Mouse (Mus musculus) lung, postnatal 36 days (tissue): ENCODE results near the gene Coro7.
A peak's percentile ranks its signal among the peaks of the same experiment; 100 is the strongest.
"Not testable (repeated sequence)": the region's sequence is repeated elsewhere in the genome, so short reads cannot be mapped to it uniquely, and the experiment has no call there.

Source experiments
- DNase-seq: peaks from one replicate; pipeline ENCODE4 v3.0.0; 2022; ENCODE audit warnings: mixed read lengths

Gene Coro7

DNA sequence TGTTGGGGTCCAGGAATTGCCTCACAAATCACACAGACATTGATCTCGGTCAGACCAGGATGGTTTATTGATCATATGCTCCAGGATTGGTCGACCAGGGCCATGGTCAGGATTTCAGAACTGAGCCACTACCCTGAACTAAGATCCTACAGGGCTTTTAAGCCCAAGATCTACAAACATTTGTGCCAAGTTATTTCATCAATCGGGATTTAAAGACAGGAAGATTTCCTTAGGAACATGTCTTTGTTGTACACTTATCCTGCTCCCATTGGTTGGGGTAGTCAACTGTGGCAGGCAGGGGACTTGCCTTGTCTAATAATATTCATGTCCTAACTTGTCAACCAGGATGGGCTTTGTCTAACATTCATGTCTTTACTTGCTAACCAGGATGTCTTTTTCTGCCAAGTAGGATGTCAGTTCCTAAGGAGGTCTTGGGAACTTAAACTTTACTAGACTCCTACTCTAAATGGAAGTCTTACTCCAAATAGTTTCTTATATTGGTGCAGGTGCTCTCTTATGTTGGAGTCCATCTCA lies 1.4 kb upstream of the Coro7 start:
- DNase-seq: not testable (repeated sequence)

DNA sequence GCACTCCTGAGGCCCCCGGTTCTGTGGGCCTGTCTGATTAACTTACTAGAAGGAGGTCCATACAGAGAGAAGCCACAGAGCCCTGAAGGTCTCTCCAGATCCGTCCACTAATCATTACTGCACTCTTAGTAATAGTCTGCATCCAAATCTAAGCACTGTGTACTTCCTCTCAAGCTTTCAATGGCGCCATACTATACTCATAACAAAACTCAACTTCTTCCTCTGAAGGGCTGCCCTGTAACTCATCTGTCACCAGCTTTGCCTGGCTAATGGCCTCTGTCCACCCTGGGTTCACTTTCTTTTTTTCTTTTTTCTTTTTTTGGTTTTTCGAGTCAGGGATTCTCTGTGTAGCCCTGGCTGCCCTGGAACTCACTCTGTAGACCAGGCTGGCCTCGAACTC lies 1.5 kb downstream of the Coro7 start:
- DNase-seq: no peak

DNA sequence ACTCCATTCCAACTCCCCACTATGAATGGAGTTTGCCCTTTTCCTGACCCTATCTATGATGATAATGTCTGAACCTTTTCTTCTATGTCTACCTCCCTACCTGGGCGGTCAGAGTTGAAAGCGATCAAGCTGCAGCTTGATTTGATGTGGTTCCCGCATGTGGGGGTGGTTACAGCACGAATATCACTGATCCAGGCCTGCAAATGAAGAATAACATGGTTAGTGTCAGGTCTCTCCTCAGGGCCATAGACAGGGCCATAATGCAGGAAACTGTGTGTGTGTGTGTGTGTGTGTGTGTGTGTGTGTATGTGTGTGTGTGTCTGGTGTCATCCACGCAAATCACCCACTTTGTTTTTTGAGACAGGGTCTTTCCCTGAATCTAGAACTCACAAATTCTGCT lies 2.7 kb downstream of the Coro7 start:
- no peak for DNase-seq

DNA sequence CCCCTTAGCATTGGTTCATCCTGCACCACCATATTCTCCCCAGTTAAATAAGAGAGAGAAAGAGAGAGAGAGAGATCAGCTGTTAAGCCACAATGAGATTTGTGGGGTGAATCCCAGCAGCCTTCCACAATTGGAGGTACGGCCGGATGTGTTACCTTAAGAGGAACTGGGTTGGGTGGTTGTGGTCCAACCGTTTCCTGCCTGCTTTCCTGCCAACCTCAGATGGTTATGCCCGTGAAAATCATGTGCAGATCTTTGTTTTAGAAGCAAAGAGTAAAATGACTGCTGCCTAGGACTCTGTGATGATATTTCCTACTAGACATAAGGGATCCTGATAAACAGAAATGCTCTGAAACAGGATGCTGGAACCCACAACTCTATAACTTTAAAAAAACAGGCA lies 5.5 kb downstream of the Coro7 start:
- DNase-seq: peak; percentile 19

DNA sequence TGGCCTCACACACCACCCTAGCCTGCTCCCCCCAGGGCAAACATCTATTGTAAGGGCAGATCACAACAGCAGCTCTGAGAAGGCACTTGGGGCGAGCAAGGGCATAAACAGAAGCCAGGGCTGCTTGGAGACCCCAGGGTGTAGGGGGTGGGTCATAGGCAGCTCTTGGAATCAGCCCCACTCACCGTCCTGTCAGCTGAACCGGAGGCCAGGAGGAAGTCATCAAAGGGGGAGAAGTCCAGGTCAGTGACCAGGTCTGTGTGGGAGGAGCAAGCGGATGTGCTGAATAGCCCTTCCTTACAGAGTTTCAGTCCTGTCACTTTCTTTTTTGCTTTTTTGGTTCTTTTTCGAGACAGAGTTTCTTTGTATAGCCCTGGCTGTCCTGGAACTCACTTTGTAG lies 9.3 kb downstream of the Coro7 start:
- no peak for DNase-seq

DNA sequence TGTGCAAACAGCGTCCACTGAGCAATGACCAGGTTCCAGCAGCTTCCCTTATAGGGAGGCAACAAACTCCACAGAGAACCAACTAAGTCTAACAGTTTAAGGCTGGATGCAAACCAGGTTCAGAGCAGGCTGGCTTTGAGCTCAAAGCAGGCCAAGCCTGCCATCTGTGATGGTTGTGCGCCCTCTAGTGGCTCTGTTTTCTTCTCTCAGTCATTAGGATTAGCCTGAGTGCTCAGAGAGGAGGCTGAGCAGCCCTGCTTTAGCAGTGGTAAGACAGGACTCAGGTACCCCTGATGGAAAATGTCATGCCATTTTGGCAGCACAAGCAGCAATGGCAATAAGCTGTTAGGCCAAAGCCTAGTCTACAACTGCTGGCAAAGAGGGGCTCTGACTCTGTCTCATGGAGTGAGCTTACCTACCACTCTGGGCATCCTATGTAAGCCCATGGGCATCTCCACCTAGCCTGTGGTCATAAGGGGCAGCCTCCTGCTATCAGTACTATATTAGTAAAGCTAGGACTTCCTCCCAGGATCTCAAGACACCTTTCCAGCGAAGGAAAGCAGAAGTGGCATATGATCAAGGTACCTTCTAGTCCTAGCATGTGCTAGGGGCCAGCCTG lies 12.3 kb downstream of the Coro7 start:
- DNase-seq: peak; percentile 95

DNA sequence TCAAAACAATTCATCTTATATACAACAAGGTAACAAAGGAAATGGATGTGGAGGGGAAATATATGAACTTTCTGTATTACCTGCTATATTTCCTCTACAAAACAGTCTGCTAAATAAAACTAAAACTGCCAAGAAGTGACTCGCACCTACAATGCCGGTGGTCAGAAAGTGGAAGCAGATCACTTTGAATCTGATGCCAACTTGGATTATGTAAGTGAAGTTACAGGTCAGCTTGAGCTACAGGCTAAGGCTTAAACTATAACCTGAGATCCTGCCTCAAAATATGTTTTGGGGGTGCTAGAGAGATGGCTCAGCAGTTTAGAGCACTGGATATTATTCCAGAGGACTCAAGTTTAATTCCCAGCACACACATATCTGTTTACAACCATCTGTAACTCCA lies 13.9 kb downstream of the Coro7 start:
- DNase-seq: no peak

DNA sequence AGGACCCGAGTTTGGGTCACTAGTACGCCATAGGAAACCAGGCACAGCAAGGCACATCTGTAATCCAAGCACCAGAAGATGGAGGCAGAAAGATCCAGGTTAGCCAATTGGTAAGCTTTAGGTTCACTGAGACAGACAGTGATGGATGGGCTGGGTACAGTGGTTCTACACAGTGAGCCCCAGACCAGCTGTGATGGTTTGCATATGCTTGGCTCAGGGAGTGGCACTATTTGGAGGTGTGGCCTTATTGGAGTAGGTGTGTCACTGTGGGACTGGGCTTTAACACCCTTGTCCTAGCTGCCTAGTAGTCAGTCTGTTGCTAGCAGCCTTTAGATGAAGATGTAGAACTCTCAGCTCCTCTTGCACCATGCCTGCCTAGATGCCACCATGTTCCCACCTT lies 15.8 kb downstream of the Coro7 start:
- DNase-seq: no peak

DNA sequence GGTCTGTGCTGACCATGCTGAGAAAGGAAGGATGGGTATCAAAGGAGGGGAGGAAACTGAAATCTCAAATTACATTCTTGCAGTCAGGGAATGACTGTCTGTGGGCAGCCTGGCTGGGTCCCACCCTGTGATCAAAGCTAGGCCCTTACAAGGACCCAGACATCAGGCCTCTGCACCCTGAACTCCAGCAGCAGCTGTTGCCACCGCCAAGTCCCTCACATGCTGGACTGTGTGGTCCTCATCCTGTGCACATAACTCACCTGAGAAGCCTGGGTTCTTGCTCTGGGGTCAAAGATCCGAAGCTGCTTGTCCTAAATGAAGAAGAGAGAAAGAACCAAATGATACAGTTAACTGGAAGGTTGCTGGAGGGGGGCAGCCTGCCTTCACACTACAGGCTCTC lies 18.0 kb downstream of the Coro7 start:
- no peak for DNase-seq

DNA sequence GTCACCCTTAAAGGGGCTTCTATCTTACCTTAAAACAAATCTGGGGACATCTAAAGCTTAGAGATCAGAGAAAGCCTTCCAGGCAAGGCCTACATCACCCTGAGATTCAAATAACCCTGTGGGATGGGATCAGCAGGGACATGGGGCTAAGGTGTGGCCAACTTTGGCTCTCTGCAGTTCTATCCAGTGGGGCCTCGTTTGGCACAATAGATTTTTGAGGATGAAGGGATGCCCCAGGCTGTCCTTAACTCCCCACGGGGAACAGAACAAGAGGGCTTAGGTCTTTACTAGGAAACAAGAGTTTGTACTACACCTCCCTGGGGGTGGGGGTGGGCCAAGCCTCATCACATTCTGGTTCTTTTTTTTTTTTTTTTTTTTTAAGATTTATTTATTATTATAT lies 20.3 kb downstream of the Coro7 start:
- no peak for DNase-seq

DNA sequence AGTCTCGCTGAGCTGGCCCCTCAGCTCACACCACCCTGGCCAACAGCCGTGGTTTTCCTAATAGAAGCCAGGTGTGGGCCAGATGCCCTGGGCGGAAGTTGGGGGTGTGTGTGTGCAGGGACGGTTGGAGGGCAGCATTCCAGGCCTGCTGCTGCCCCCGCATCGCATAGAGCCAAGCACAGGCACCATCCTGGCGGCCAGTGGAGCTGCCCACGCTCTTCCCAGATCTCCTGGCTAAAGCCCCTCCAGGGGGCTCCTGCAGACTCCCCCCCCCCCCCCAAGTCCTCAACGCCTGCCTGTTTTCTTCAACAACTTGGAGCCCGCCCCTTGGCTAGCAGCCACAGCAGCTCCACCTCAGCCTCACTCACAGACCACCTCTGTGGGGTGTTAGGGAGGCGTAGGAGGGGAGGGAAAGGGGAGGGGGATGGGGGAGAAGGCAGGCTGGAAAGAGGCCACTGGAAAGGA lies 20.8 kb downstream of the Coro7 start:
- DNase-seq: peak; percentile 21

DNA sequence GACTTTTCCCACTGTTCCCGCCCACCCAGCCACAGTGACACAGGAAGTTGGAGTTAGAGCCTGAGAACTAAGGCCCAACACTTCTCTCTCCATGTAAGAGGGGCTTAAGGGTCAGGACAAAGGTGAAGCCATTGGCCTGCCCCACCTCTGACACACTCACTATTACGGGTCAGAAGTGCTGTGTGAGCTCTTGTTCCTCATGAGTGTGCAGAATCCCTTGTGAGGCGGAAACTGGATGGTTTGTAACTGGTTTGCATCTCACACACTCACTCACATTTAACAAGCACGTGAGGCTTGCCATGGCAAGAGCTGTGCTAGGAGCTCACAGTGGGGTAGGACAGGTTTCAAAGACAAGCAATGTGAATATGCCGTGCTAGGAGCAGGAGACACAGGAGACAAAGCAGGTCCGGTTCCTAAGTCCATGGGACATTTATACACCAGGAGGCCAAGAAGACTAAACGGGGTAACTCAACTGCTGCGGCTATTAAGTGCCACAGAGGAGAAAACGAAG lies 23.0 kb downstream of the Coro7 start:
- peak; percentile 14 for DNase-seq

DNA sequence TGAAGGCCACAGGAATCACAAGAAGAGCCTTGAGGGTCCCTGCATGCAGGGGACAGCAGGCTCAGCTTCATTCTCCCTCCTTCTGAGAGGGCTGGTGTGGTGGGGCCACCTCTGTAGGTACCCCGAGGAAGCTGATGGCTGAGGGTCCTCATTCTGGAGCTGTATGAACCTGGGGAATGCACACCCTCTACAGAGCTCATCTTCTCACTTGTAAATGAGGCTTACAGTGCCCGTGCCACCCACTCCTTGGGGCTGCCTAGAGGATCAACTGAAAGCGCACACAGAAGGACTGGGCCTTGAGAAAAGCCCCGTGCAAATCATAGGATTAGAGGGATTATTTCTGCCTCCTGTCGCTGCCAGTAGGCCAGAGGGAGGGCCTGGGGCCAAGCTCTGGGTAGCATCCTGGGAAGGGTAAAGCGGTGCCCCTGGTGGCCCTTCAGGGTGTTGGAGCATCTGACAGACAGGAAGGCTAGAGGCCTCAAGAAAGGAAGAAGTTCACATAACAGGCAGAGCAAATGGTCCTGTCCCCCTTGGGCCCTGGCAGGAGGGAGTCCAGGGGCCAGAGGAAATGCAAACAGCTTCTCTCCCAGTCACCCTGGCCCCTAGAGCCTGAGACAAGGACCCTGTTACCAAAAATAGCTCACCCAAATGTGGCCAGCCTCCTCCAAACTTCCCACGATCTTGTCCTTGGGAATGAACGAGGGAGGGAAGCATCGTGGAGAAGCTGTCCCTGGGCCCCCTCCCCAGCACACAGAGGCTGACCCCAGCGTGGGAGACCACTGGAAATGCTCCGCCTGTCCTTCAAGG lies 23.6 kb downstream of the Coro7 start:
- DNase-seq: peak; percentile 23

DNA sequence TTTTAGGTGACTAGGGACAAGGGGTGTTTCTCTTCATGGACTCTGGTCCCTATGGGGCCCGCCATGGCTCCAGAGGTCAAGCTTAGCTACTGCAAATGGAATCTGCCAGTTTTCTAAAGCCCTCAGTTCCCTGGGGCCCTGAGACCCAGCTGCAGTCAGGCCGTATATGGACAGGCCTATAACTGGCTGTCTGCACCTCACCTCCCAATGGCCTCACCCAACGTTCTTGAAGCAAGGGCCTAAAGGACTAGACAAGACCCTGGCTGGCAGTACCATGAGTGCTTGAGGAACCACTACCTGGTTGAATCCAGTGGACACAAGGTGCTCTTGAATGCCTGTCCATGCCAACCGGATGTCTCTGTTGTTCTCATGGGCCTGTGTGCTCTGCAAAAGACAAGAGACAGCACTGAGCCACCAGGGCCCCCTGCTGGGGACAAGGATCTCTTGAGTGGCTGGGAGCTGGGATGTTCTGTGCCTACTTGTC lies 24.3 kb downstream of the Coro7 start:
- peak; percentile 76 for DNase-seq

DNA sequence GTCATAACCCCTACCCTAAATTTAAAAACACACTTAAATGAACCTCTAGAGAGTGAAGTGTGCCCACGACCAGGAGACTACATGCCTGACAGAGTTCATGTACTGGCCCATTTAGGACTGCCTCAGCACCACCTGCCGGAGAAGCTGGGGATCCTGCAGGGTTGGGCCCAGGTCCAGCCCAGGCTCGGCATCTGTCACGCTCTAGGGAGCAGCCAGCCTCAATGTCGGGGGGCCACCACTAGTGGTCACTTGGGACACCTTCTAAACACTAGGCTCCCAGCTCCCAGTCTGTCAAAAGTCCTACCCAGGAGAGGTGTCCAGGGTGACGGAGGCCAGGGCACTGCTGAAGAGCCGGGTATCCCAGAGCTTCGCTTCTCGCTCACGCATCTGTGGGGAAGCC lies 24.9 kb downstream of the Coro7 start:
- peak; percentile 29 for DNase-seq

DNA sequence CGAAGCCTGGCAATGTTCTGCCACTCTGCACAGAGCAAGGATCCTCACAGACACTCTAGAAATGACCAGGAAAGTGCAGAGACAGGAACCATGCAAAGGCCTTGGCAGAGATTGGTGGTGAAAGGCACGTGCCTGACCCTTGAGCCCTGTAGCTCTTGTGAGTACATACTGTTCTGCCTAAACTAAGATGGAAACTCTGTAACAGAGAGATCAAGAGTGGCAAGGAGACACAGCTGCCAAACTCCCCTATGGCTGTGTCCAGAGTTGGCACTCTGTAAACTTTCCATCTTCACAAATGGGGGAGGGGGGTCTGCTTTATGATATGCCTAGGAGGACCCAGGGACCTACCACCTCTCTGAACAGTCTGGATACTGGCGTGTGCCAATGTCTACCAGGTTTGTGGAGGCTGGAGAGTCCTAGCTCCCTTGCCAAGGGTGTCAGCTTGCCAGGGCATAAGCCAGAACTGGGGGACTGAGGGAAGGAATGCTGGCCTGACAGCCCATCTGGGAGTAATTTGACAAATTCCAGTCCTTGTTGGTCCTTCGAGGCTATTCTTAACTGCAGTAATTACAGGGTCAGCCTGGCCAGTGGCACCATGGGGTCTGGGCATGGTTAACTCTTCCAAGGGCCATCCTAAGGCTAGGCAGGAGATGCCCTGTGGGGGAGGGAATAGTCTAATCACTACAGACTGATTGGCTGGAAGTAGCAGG lies 26.7 kb downstream of the Coro7 start:
- peak; percentile 63 for DNase-seq

DNA sequence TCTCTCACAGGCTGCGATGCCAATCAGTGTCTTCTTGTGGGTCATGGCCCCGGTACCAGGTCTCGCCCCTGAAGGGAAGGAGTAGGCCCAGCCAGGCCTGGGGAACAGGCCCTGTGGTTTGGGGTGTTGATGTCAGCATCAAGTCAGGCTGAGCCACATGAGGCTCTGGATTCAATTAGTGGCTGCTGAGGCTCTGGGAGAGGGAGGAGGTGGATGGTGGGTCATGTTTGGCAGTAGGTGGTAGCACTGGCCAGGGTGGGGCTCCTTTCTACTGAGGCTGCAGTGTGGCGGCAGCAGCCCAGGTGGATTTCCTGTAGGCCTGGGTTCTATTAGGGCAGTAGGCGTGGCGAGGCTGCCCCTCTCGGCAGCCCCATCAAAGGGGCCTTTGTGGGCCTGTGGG lies 28.0 kb downstream of the Coro7 start:
- DNase-seq: no peak

DNA sequence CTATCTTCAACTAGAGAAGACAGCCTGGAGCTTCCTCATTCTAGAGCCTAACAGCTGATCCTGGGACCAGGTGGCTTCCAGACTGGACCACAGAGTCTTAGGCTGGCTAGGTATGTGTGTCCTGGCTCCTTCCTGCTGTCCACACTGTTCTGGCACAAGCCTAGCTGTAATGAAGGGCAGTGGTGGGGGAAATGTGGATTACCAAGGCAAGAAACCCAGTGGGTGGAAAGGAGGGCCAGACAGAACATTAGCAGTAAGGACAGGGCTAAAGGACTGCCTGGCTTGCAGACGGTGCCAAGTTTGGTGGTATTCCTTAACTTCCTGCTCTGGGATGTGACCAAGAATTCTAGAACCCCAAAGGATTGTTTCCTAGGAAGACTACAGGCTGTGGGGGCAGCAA lies 28.5 kb downstream of the Coro7 start:
- DNase-seq: no peak

DNA sequence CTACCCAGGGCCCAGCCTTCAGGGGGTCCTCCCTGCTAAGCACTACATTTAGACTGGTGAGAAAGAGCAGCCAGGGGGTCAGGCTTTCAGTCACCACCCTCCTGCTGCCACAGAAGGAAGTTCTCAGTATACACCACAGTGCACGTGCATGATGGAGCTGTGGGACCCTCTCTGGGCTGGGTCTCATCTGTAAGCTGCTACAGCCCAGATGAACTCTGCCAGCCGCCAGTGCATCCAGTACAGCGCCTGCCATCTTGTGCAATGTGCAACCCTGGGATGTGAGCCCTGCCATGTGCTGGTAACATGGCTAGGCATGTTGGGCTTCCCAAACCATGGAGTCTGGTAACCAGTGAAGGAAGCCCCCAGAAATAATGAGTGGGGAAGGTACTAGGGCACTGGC lies 29.4 kb downstream of the Coro7 start:
- DNase-seq: no peak

DNA sequence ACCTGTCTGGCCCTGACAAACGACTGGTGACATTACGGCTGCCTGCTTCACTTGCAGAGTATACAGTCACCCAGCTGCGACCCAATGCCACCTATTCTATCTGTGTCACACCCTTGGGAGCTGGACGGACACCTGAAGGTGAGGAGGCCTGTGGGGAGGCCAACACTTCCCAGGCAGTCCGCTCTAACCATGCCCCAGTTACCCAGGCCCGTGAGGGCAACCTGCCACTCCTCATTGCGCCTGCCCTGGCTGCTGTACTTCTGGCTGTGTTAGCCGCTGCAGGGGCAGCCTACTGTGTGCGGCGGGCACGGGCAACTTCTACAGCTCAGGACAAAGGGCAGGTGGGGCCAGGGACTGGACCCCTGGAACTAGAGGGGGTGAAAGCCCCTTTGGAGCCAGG lies 29.9 kb downstream of the Coro7 start:
- DNase-seq: no peak

DNA sequence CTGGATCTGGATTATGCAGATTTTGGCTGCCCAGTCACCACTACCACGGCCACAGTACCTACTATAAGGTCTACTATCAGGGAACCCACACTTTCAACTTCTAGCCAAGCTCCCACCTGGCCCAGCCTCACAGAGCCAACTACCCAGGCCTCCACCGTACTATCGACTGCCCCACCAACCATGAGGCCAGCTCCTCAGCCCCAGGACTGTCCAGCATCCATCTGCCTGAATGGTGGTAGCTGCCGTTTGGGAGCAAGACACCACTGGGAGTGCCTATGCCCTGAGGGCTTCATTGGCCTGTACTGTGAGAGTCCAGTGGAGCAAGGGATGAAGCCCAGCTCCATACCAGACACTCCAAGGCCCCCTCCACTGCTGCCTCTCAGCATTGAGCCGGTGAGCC lies 30.4 kb downstream of the Coro7 start:
- DNase-seq: no peak

DNA sequence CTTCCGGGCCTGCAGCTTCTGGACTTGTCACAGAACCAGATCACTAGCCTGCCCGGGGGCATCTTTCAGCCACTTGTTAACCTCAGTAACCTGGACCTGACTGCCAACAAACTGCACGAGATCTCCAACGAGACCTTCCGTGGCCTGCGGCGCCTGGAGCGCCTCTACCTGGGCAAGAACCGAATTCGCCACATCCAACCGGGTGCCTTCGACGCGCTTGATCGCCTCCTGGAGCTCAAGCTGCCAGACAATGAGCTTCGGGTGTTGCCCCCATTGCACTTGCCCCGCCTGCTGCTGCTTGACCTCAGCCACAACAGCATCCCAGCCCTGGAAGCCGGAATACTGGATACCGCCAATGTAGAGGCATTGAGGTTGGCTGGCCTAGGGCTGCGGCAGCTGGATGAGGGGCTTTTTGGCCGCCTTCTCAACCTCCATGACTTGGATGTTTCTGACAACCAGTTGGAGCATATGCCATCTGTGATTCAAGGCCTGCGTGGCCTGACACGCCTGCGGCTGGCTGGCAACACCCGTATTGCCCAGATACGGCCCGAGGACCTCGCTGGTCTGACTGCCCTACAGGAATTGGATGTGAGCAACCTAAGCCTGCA lies 31.1 kb downstream of the Coro7 start:
- no peak for DNase-seq

DNA sequence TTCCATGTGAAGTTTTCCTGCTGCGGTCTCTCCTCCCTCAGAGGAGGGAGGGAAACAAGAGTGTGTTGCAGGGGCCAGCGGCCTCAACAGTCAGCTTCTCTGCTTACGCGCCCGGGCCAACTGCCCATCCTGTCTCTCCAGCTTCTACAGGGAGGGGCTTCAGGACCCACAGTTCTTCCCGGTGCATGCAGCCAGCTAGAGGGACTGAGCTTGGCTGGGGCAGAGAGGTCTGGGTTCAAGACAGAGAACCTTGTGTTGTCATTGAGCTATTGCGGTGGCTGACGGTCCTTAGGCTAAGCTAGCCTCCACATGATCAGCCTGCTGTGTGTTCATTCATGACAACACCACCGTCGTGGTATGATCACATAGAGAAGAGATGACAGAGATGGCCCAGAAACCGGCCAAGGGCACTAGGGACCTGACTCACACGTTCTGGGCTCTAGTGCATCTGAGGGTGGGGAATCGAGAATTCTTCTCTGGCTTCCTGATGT lies 31.9 kb downstream of the Coro7 start:
- DNase-seq: peak; percentile 49
